Mouse (Mus musculus): ENCODE measurements at regions not wholly inside any gene's neighbourhood (a gene's known extent, or its start where the extent isn't known, plus 50 kb on each side); places are given as distances from the start of the nearest gene placed in this dataset.

DNA sequence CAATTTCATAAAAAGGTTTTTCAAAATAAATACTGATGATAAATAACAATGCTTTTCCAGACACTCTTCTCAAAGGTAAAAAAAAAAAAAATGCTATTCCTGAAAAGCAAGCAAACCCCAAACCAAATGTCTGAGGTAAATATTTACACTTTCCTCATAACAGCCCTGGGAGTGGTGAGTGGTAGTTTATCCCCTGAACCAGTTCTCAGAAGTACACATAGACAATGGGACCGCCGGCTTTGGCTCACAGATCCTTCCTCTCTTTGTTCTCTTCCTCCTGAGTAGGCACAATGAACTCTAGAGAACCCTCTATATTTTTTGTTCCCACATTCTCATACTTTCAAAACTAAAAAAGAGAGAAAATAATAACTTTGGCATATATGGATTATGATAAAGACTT, 153.1 kb upstream of the Tars start:
- Histone ChIP-seq H3K27ac (ENCODE audit: low read length) (no peak overlapping the region), H3K9ac (ENCODE audit: low read depth, low read length) (no peak overlapping the region), H3K9me3 (ENCODE audit: control insufficient read depth, low read length) (no peaks in the 10 kb centered on the region), H3K27me3 (replicated peaks; ENCODE audit: control insufficient read depth, insufficient read depth, low read length) (no peaks in the 10 kb centered on the region), H3K36me3 (ENCODE audit: control insufficient read depth, insufficient read depth, low read length) (no peaks in the 10 kb centered on the region), H3K4me1 (ENCODE audit: control insufficient read depth, insufficient read depth, low read length) (no peaks in the 10 kb centered on the region), H3K4me3 (ENCODE audit: low read length) (no peak overlapping the region), H3K4me2 (ENCODE audit: low read depth, low read length) (no peak overlapping the region)
- 39% methylated on average over 2 of the region's 2 CpGs for WGBS
- no peak for ATAC-seq

DNA sequence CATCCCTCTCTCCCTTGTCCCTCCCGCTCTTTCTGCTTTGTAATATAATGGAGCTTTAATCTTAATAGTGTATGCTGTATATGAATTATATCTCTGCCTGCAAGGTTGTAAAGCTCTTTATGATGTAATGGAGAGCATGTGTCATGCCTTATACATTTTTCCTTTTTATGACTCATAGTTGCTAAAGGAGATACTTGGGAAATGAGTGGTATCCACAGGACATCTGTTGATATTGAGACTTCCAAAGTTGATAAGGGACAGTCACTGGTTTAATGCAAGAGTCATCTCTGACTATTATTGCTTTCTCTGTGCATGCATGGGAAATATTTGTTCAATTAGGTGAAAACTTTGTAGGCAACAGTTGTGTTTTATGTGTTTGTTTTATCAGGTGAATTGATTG, 152.6 kb upstream of the Tars start:
- H3K4me3 ChIP-seq (ENCODE audit: low read length), result no peak overlapping the region
- H3K9ac ChIP-seq (ENCODE audit: low read depth, low read length), result no peak overlapping the region
- no peak overlapping the region for H3K27ac ChIP-seq (ENCODE audit: low read length)
- H3K4me2 ChIP-seq (ENCODE audit: low read depth, low read length), result no peak overlapping the region
- H3K36me3 ChIP-seq (ENCODE audit: control insufficient read depth, insufficient read depth, low read length), result no peaks in the 10 kb centered on the region
- 85% methylated on average over 1 of the region's 1 CpGs for WGBS
- no peak for ATAC-seq
- no peaks in the 10 kb centered on the region for H3K27me3 ChIP-seq (replicated peaks; ENCODE audit: control insufficient read depth, insufficient read depth, low read length)
- H3K4me1 ChIP-seq (ENCODE audit: control insufficient read depth, insufficient read depth, low read length), result no peaks in the 10 kb centered on the region
- no peaks in the 10 kb centered on the region for H3K9me3 ChIP-seq (ENCODE audit: control insufficient read depth, low read length)

DNA sequence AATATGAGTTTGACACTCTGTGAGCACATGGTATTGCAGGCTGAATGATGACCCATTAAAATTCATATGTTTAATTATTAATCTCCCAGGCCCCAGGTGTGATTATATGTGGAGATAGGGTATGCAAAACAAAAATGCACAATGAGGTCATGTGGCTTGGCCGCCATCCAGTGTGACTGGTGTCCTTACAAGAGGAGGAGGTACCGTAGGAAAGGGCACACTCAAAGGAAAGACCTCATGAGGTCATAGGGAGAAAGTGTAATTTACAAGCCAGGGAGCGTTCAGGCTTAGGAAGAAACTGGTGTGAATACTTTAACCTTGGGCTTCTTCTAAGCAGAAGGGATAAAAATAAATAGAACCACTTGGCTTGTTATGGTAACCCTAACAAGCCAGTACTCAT, 140.0 kb upstream of the Tars start:
- 49% methylated on average over 3 of the region's 3 CpGs for WGBS
- no peak for ATAC-seq

DNA sequence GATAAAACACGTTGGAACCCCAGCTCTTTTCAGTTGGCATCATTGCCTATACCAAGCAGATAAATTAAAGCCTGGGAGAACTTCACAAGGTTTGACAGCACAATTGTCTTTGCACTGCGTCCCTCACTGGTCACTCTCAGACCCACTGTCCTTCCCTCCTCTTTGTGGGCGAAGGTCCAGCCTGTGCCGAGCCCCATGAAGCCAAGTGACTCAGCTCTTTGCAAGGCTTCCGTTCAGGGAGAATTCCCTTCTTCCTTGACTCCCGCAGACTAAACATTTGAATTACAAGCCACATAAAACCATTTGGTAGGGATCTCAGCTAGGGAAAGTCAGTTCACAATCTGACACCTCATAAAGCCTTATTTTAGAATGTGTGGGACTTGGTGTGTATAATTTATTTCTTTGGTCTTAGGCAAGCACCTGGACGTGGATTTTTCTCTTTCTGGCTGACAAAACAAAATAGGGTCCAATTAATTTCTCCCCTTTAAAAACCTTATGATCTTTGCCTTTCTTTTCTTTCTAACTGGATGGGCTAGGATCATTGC, 136.7 kb upstream of the Tars start:
- ATAC-seq, result no peak
- no peak overlapping the region for H3K27ac ChIP-seq (ENCODE audit: low read length)
- no peaks in the 10 kb centered on the region for H3K9me3 ChIP-seq (ENCODE audit: control insufficient read depth, low read length)
- H3K4me2 ChIP-seq (ENCODE audit: low read depth, low read length), result no peak overlapping the region
- H3K9ac ChIP-seq (ENCODE audit: low read depth, low read length), result no peak overlapping the region
- no peak overlapping the region for H3K4me3 ChIP-seq (ENCODE audit: low read length)
- no peaks in the 10 kb centered on the region for H3K27me3 ChIP-seq (replicated peaks; ENCODE audit: control insufficient read depth, insufficient read depth, low read length)
- no peaks in the 10 kb centered on the region for H3K36me3 ChIP-seq (ENCODE audit: control insufficient read depth, insufficient read depth, low read length)
- 54% methylated on average over 7 of the region's 7 CpGs for whole genome bisulfite sequencing
- H3K4me1 ChIP-seq (ENCODE audit: control insufficient read depth, insufficient read depth, low read length), result no peaks in the 10 kb centered on the region

More for the DNA sequence above, 140.0 kb upstream of the Tars start:
- Histone ChIP-seq H3K4me2 (ENCODE audit: low read depth, low read length) (no peak overlapping the region), H3K36me3 (ENCODE audit: control insufficient read depth, insufficient read depth, low read length) (no peaks in the 10 kb centered on the region), H3K4me1 (ENCODE audit: control insufficient read depth, insufficient read depth, low read length) (no peaks in the 10 kb centered on the region), H3K27me3 (replicated peaks; ENCODE audit: control insufficient read depth, insufficient read depth, low read length) (no peaks in the 10 kb centered on the region), H3K27ac (ENCODE audit: low read length) (no peak overlapping the region), H3K9me3 (ENCODE audit: control insufficient read depth, low read length) (no peaks in the 10 kb centered on the region), H3K9ac (ENCODE audit: low read depth, low read length) (no peak overlapping the region), H3K4me3 (ENCODE audit: low read length) (no peak overlapping the region)

DNA sequence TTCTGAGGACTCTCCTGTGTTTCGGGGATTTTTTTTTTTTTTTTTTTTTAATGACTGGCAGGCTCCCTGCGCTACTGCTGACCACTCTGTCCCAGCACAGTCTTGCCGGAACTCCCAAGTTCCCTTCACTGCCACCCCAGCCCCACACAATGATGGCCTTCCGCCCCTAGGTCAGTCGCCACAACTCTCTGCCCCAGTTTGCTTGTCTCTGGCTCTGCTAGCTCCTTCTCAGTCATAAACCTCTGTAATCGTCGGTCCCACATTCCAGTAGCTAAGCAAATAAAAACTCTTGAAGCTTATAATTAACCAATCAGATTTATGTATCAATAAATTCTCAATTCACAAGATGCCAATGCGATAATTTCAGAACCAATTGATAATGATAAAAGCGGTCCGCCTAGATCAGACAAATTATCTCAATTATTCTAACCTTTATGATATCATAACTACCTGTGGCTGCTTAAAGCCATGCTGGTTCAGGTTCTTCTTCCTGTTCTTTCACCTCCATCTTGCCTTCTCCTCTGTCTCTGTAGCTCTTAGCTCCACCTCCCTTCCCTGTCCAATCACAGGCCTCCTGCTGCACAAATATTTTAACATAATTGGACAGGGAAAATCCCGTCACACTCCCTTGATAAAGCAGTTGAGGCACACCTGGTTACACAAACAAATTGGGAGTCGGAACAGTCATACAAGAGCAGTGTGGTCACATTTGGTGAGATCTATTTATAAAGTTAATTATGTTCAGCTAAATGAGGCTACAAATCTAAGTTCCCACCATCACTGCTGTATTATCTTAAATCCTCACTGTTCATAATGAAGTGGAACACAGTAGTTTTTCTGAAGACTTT, 135.2 kb upstream of the Tars start:
- no peak overlapping the region for H3K9ac ChIP-seq (ENCODE audit: low read depth, low read length)
- H3K9me3 ChIP-seq (ENCODE audit: control insufficient read depth, low read length), result no peaks in the 10 kb centered on the region
- H3K27ac ChIP-seq (ENCODE audit: low read length), result no peak overlapping the region
- no peak overlapping the region for H3K4me3 ChIP-seq (ENCODE audit: low read length)
- no peak for ATAC-seq
- H3K4me2 ChIP-seq (ENCODE audit: low read depth, low read length), result no peak overlapping the region
- H3K36me3 ChIP-seq (ENCODE audit: control insufficient read depth, insufficient read depth, low read length), result no peaks in the 10 kb centered on the region
- WGBS, result 78% methylated on average over 12 of the region's 12 CpGs
- H3K4me1 ChIP-seq (ENCODE audit: control insufficient read depth, insufficient read depth, low read length), result no peaks in the 10 kb centered on the region
- no peaks in the 10 kb centered on the region for H3K27me3 ChIP-seq (replicated peaks; ENCODE audit: control insufficient read depth, insufficient read depth, low read length)

DNA sequence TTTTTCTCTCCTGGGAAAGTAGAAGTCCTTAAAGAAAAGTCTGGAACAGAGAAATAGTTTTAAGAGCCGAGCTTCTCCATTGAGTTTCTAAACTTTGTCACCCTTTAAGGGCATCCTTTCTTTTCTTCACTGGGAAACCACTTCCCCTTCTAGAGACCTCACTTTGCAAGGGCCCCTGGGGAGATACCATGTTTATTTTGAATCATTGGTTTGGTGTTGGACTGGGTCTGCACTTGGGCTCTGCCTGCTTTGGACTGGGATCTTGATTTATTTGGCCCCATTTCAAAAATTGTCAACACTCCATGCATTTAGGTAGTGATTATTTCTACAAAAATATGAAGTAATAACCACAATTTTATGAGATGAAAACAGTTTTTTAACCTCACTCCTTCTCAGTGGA, 134.2 kb upstream of the Tars start:
- Histone ChIP-seq H3K9me3 (ENCODE audit: control insufficient read depth, low read length) (no peaks in the 10 kb centered on the region), H3K4me2 (ENCODE audit: low read depth, low read length) (no peak overlapping the region)

DNA sequence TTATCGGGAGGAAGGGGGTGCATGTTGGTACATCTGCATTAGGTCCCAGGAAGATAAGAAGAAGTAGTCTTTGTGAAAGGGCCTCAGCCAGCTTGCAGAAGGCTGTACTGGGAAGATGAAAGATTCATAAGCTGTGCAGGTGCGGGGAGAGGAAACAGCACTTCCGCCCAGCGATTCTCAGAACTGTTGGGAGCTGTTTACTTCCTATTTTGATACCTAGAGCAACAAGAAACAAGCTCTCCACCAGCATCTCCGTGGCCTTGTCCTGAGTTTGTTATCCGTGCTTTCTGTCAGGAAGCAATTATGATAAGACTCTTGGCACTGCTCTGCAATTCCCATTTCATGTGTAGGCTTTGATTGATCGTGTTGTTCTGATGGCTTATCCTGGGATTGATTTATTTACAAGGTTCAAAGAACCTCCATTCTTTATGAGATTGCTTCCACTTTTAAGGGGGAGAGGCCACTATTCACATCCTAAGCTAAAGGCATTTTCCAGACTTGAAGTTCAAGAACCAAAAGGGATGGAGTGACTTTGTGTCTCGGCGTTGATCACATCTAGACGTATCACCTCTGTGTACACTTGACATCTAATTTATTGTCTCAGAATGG, 133.6 kb upstream of the Tars start:
- ATAC-seq, result no peak
- no peak overlapping the region for H3K27ac ChIP-seq (ENCODE audit: low read length)
- H3K27me3 ChIP-seq (replicated peaks; ENCODE audit: control insufficient read depth, insufficient read depth, low read length), result no peaks in the 10 kb centered on the region
- no peak overlapping the region for H3K4me3 ChIP-seq (ENCODE audit: low read length)
- no peaks in the 10 kb centered on the region for H3K9me3 ChIP-seq (ENCODE audit: control insufficient read depth, low read length)
- H3K4me1 ChIP-seq (ENCODE audit: control insufficient read depth, insufficient read depth, low read length), result no peaks in the 10 kb centered on the region
- 59% methylated on average over 10 of the region's 10 CpGs for WGBS
- no peak overlapping the region for H3K4me2 ChIP-seq (ENCODE audit: low read depth, low read length)
- H3K9ac ChIP-seq (ENCODE audit: low read depth, low read length), result no peak overlapping the region
- H3K36me3 ChIP-seq (ENCODE audit: control insufficient read depth, insufficient read depth, low read length), result no peaks in the 10 kb centered on the region

More for the DNA sequence above, 134.2 kb upstream of the Tars start:
- no peaks in the 10 kb centered on the region for H3K27me3 ChIP-seq (replicated peaks; ENCODE audit: control insufficient read depth, insufficient read depth, low read length)
- WGBS, result 75% methylated on average over 1 of the region's 1 CpGs
- H3K4me3 ChIP-seq (ENCODE audit: low read length), result no peak overlapping the region
- no peak overlapping the region for H3K9ac ChIP-seq (ENCODE audit: low read depth, low read length)
- H3K27ac ChIP-seq (ENCODE audit: low read length), result no peak overlapping the region
- no peaks in the 10 kb centered on the region for H3K4me1 ChIP-seq (ENCODE audit: control insufficient read depth, insufficient read depth, low read length)
- no peak for ATAC-seq
- no peaks in the 10 kb centered on the region for H3K36me3 ChIP-seq (ENCODE audit: control insufficient read depth, insufficient read depth, low read length)

DNA sequence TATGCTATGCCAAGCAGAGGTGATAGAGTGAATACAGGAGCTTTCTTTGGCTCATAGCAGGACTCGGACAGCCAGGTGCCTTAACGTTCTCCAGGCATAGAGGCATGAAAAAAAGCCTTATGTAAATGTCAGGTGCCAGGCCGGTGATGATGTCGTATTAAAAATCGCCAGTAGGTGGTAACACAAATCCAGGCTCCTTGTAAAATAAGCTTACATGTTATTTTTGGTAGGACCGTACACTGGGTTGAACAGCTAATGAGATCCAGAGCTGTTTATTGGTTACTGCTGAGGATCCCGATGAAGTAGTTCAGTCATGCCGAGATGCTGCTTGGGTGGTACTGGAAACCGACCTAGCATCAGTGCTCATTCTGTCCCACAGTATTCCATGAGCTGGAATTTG, 133.1 kb upstream of the Tars start:
- Histone ChIP-seq H3K4me2 (ENCODE audit: low read depth, low read length) (no peak overlapping the region), H3K36me3 (ENCODE audit: control insufficient read depth, insufficient read depth, low read length) (no peaks in the 10 kb centered on the region), H3K9me3 (ENCODE audit: control insufficient read depth, low read length) (no peaks in the 10 kb centered on the region), H3K27ac (ENCODE audit: low read length) (no peak overlapping the region), H3K27me3 (replicated peaks; ENCODE audit: control insufficient read depth, insufficient read depth, low read length) (no peaks in the 10 kb centered on the region), H3K4me1 (ENCODE audit: control insufficient read depth, insufficient read depth, low read length) (no peaks in the 10 kb centered on the region), H3K9ac (ENCODE audit: low read depth, low read length) (no peak overlapping the region), H3K4me3 (ENCODE audit: low read length) (no peak overlapping the region)
- WGBS, result 64% methylated on average over 9 of the region's 9 CpGs
- no peak for ATAC-seq

DNA sequence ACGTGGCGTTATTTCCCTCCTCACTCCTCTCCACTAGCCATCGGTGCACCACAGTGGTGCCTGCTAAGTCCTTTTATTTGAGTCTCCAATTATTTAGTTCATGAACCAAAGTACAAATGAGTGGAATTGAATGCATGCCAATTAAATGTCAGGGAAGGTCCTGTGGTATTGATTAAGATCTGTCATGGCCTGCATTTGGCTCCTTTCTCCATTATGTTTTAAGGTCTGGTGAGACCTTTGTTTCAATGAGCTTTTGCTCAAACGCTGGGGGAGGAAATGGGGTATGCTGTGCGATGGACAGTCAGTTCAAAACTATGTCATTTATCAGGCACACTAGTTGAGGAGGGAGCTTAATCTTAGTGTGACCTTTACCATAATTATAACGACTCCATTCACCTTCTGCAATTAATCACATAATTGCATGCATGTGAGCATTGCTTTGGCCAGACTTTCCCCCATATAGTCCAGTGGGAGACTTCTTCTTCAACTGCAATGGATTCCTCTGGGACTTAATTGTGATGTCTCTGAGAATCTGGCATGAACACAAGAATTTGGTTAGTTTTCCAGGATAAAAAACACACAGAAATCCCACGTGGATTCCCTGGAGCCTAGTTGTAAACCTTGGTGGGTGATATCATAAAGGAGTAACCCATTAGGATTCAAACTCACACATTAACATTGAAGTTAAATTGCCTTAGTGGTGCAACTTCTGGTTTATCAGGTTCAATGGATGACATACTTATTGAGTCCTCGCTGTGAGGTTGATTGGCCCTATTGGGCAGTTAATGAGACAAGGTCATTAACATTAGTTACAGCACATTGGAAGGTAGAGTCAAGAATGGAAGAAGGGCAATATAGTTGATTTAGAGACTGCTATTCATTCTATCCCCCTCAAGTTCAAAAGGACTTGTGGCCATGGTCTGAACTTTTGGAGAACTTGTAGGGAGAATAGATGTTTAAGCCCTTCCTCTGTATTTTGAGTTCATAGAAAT, 130.7 kb upstream of the Tars start:
- no peak overlapping the region for H3K9ac ChIP-seq (ENCODE audit: low read depth, low read length)
- H3K27me3 ChIP-seq (replicated peaks; ENCODE audit: control insufficient read depth, insufficient read depth, low read length), result no peaks in the 10 kb centered on the region
- H3K4me1 ChIP-seq (ENCODE audit: control insufficient read depth, insufficient read depth, low read length), result no peaks in the 10 kb centered on the region
- no peaks in the 10 kb centered on the region for H3K36me3 ChIP-seq (ENCODE audit: control insufficient read depth, insufficient read depth, low read length)
- H3K4me3 ChIP-seq (ENCODE audit: low read length), result no peak overlapping the region
- ATAC-seq, result no peak
- no peak overlapping the region for H3K27ac ChIP-seq (ENCODE audit: low read length)
- no peak overlapping the region for H3K4me2 ChIP-seq (ENCODE audit: low read depth, low read length)
- H3K9me3 ChIP-seq (ENCODE audit: control insufficient read depth, low read length), result no peaks in the 10 kb centered on the region
- WGBS, result 59% methylated on average over 8 of the region's 8 CpGs
